Mouse (Mus musculus) mesoderm, embryonic 11.5 days (tissue): ENCODE measurements around the gene Inpp5b.
"Not testable (repeated sequence)": the region's sequence is repeated elsewhere in the genome, so short reads cannot be mapped to it uniquely, and the experiment has no call there.

Experiments used
- DNase-seq: peaks from one replicate; pipeline ENCODE4 v3.0.0-alpha.2; 2012; ENCODE audit warnings: low read depth, low spot score

Gene Inpp5b

DNA sequence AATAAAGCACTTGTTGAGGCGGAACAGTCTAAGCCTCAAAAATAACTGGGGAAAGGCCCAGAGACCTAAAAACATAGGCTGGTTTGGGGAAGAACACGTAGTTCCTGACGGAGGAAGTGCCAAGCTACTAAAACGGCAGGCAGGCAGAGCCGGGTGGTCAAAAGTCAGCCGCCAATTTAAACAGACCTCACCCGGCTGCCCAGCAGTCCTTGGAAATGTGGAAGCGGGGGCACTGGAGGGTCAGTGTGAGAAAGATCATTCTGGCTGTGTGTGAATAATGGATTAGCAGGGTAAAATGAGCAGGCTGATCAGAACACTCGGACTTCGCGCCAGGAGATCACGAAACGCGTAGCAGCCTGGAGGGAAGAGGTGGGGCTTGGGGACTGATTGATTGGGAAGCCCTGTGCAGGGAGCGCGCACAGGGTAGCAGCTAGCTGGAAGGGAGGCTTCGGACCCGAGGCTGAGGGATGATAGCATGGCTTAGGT is 31.6 kb upstream of the Inpp5b start:
- DNase-seq: peak; percentile 52

DNA sequence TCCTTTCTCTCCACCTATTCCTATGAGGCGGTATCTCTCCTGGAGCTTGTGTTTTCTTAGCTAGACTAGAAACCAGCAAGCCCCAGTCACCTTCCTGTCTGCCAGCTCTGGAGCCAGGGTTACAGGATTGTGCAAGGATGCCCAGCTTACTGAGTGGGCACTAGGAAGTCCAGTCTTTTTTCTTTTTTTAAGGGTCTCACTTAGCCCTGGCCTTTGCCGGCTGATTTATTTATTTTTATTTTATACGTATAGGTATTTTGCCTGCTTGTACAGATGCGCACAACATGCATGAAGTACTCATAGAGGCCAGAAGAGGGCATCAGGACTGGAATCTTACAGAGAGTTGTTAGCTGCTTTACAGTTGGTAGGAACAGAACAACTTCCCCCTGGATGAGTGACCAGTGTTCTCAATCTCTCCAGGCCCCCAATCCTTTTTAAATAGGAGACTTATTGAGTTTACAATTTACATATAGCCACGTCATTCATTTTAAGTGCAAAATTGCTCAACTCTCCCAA is 30.8 kb upstream of the Inpp5b start:
- DNase-seq: peak; percentile 68

DNA sequence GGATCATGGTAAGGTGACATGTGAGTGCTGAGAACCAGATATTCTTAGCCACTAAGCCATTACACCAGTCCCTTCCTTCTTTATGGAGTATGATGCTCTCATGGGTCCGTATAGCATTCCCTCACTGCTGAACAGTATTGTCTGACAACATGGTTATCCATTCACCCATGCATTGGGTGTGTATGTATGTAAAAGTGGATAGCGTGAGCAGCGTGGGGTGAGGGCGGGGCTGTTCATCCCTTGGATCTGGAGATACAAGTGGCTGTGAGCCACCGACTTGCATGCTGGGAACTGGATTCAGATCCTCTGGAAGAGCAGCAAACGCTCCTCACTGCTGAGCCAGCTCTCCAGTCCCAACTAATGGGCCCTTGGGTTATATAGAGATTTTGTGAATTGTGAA is 29.0 kb upstream of the Inpp5b start:
- DNase-seq: no peak

DNA sequence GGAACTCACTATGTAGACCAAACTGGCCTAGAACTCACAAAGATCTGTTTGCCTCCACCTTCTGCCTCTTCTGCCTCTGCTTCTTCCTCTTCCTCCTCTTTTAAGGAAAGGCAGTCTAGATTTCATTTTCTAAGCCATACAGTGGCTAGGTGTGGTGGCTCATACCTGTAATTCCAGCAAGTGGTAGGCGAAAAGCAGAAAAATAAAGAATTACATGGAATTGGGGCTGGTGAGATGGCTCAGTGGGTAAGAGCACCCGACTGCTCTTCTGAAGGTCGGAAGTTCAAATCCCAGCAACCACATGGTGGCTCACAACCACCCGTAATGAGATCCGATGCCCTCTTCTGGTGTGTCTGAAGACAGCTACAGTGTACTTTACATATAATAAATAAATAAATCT is 27.8 kb upstream of the Inpp5b start:
- DNase-seq: not testable (repeated sequence)

DNA sequence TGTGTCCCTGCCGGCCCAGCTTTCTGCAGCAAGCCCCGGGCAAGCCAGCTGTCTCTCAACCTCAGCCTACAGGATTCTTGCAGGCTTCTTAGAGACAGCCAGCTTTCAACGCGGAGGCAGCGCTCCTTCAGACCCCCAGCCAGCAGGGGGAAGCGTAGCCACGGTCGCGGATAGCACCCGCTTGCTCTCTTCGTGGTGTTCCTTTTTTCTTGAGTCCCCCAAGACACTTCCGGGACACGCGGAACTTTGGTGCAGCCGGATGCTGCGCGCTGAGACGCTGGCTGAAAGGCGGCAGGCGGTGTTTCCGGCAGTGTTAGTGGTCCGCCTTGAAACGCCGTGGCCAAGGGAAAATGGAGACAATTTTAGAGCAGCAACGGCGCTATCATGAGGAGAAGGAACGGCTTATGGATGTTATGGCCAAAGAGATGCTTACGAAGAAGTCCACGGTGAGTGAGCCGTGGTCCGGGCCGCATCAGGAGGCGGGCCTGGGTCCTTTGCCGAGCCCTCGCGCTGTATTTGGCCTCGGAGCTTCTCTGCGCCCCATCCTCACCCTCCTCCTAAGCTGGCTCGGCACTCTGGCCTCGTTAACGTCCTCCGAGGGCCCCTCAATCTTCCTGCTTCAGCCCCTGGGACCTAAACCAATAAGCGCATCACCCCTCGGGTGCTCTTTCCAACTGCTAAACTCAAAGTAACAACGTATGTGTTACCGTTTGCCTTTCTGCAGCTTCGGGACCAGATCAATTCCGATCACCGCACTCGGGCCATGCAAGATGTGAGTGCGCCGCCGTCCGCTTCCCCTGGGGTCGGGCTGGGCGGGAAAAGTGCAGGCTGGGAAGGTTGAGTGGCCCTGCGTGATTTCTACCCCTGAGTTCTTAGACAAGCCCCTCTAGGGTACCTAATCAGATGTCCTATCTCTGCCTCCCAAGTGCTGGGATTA is 26.8 kb upstream of the Inpp5b start, which contains the start of gene Sf3a3:
Gene Sf3a3, plus strand, starts transcription at position 232 of the 937 bp plus-strand sequence.
- DNase-seq: peak; percentile 97

DNA sequence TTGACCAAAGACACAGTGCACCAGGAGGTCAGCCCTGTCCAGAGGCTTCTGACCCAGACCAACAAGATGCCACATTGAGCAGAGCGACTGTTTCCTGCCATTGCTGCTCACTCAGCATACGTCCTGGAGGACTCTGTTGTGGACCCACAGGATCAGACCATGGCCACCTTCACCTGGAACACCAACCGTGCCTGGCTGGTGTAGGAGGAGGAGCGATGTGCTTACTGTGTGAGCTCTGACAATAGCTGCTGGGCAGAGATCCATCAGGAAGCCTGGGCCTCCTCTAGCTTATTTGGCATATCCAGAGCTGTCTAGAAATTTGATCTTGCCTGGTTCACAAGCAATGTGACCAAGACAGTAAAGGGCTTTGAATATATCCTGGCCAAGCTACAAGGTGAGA is 22.5 kb upstream of the Inpp5b start:
- no peak for DNase-seq

DNA sequence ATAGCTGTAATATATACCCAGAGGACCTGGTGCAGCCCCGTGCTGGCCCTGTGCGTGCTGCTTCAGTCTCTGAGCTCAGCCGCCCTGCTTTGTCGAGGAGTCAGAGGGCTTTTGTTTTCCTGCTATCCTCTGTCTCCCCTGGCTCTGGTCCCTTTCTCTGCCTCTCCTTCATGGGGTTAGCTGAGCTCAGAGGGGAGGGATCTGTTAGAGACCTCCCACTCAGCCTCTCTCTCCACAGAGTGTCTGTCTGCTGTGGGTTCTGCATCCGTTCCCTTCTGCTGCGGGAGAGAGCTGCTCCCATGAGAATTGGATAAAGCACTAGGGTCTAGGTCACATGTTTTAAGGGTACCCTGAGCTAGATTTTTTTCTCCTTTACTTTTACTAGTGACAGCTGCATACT is 15.5 kb upstream of the Inpp5b start:
- no peak for DNase-seq

DNA sequence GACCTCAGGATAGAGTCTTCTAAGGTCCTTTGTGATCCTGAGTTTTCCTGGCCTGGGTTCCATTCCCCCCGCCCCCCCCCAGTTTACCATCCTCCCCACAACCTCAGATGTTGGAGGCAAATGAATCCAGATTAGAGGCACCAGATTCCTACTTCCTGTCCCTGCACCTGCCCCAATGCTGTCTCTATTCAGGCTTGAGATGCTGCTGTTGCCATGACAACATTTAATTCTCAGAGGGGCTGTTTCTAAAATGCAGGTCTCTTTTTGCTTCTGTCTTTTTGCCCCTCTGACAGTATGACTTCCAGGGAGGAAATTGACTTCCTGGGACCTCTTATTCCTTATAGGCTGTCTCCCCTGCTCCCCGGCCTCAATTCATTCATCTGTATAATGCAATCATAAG is 4.7 kb upstream of the Inpp5b start:
- DNase-seq: peak; percentile 14

DNA sequence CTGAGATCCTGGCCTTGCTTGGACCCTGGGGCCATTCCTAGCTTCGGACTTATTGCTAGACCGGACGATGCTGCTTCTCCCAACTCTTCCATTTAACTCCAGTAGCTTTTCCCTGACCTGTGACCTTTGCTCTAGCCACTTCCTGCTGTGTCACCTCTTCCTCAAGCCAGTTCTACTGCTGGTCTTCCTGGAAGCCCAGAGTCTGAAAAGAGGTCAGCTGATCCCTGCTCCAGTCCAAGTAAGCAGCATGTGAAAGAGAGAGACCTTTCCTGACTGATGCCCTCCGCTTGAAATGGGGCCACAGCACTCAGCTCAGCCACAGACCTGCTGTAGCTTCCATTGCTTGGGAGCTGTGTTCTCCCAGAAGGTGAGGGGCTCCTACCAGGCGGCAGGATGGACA is 4.2 kb upstream of the Inpp5b start:
- DNase-seq: no peak

DNA sequence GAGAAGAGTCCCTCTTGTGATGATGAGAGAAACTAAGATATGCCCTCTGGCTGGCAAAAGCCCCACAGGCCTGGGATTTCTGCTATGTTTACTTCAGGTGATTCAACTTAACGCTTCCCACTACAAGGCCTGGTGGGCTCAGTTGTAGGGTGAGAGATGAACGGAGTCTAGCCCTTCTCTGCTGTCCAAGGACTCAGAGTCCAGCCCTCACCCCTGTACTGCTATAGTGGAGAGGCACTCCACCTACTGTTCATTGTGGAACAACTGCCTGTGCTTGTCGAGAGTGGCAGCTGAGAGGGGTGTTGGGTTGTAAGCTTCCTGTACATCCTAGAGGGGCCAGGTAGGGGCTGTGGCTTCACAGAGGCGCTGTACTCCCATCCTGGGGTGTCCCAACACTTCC is 3.6 kb upstream of the Inpp5b start:
- DNase-seq: no peak

DNA sequence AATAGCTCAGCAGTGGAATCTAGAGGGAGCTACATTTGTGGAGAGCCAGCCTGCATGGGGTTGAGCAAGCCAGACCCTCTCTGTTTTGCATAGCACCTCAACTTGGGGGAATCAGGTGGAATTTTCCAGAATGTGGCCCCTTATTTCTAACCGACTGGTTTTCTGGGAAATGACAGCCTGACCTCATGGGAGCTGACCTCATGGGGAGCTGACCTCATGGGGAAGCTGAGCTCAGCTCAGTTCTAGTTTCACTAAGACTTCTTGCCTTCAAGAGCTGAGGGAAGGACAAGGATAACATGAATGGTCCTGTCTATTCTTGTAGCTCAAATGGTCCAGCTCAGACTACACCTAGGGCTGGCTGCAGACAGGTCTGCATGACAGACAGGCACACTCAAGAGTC is 2.9 kb upstream of the Inpp5b start:
- no peak for DNase-seq

DNA sequence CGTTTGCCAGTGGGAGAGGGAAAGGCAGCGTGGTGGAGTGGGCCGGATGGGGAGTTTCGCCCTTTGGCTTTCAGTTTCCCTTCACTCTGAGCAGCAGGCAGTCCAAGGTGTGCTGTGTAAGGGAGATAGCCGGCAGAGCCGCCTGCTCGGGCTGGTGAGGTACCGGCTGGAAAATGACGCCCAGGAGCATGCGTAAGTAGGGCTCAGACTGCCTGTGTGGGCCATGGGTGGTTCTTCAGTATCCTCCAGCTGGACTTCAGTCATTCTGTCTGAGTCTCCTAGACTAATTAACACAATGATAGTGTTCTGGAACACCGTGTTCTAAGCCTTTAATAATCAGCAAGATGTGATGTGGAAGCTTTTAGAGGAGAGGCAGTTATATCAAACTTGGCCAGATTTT is 1.2 kb downstream of the Inpp5b start:
- DNase-seq: no peak

DNA sequence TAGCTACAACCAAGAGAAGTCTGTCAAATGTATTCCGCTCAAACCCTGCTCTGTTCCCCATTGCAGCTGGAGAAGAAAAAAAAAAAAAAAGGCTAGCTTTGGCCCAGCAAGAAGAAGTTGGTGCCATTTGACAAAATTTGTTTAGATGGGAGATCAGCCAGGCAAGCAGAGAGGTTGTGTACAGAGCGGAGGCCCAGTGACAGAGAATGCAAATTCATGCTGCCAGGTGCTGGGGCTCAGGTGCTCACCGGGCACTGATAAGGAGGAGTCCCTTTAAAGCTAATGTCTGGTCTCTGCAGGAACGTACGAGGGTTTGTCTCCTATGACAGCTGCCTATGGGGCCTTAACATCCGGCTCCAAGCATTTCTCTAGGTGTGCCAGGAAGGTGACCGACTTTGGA is 4.9 kb downstream of the Inpp5b start:
- DNase-seq: no peak

DNA sequence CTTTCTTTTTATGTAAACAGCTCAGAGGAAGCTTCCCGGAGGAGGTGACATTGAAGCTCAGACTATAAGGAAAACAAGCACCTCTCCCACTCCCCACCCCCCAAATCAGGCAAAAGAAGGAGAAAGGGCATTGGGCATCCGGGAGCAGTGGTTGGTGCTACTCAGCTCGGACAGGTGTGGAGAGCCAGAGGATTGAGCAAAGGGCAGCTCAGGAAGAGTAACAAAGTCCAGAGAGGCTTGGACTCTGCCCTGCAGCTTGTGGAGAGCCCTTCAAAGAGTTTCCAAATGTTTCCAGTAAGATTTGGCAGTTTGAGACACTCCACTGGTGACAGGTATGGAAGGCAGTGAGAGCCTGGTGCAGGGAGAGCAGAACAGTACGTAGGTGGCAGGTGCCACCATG is 6.2 kb downstream of the Inpp5b start:
- no peak for DNase-seq

DNA sequence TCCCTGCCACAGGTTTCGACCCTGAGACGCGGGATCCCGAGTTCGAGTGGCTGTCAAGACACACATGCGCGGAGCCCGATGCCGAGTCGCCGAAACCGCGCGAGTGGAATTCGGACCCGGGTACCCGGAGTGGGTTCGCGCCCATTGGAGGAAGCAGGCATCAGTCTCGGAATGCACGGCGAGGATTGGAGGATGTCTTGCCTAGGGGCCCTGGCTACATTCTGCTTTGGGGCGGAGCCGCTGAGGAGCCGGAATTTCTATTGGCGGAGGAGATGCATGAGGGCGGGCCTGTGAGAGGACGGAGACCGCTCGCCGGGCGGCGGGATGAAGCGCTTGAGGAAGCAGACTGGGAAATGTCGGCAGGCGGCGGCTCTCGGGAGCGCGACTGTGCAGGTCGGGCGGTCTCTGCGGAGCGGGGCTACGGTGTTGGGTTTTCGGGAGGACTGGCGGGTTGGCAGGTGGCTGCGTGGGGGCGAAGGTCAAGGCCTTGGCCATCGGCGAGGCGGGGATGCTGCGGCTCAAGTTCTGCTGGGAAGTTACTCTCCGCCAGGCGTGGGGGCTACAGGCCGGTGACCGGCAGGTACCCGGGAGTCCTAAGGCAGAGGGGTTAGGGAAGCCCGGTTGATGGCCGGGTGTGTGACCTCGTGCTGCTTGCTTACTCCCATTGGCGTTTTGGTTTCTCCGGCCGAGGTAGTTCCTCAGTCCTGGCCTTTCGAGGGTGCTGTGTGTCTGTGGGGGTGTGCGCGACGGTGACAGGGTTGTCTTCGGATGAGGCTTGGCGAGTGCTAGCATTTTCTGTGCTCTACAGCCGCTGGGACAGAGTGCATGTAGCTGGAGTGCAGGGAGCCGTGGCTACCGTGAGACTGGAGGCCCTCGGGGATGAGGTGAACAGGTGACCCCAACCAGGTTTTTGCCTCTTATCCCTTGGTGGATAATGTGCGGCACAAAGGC is 9.9 kb downstream of the Inpp5b start:
- DNase-seq: peak; percentile 97

DNA sequence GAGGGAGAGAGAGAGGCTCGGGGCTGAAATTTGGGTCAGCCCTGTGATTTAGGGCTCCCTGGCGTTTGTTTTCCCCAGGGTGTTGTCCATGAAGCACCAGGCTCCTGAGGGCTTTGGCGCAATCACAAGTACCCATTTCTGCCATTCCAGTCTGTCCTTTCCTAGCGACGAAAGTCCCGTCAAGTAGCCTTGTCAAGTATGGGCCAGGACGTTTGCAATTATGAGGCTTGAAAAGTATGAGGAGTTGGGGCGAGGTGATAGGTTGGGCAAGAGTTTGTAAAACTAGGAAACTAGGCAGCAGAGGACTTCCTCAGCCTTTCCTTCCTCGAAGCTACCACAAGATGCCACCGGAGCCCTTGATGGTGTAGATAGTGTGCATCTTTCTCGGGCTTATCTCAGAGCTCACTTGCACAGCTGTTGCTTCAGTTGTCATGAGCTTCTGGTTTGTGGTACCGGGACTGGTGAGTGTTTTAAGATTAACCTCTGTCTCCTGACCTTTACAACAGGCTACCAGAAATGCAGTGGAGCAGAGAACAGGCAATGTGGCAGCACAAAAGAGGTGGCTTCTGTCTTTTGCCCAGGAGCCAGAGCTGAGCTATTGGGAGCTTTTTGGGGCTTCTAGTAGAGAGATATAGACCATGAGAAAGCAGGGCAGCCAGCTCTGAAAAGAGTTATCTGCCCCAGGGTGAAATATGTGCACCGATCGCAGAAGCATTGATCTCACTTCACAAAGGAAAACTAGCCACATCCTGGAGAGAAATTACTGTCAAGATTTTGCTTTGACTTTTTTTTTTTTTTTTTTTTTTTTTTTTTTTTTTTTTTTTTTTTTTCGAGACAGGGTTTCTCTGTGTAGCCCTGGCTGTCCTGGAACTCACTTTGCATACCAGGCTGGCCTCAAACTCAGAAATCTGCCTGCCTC is 10.9 kb downstream of the Inpp5b start:
- no peak for DNase-seq

DNA sequence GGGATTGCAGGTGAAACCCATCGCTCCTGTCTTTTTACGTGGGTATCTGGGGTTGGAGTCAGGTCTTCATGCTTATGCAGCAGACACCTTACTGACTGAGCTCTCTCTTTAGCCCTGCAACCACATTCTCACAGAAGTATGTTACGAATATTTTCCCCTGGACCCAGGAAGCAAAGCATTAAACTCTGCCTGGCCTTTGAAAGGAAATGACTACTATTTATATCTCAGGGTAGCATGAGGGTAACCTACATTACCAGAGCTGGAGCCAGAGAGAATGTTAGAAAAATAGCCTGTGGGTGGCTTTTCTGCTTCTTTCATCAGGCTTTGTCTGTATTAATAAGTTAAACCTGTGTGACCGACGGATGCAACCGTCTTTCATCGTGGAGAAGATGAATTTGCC is 13.9 kb downstream of the Inpp5b start:
- no peak for DNase-seq

DNA sequence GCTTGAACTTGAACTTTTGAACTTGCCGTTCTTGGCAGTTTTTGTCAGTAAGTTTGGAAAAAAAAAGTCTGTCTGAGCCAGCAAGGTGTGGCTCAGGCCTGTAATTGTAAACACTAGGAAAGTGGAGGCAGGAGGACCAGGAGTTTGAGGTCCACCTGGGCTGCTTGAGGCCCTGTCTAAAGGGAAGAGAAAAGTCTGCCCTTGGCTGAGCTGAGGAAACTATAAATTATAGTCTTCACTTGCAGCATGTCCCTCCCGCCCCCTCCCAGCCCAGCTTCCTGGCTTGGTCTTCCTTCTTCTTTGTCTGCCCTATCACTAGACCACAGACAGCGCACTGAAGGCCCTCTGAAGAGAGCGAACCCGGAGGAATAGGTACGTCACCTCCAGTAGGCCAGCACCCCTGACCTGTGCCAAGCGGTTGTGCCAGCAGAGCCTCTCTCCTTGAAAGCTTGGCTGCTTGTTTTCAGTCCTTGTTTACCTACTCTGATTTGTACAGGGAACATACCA is 17.7 kb downstream of the Inpp5b start:
- DNase-seq: no peak

DNA sequence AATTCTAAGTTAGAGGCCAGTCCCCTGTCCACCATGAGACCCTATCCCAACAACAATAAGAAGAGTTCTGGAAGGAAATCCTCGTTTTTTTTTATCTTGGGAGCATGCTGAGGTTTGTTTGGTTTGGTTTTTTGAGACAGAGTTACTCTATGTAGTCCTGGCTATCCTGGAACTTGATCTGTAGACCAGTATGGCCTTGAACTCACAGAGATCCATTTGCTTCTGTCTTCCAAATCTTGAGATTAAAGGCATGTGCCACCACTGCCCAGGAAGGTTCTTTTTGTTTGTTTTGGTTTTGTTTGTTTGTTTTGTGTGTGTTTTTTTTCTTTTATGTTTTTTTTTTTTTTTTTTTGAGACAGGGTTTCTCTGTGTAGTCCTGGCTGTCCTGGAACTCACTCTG is 19.6 kb downstream of the Inpp5b start:
- no peak for DNase-seq

DNA sequence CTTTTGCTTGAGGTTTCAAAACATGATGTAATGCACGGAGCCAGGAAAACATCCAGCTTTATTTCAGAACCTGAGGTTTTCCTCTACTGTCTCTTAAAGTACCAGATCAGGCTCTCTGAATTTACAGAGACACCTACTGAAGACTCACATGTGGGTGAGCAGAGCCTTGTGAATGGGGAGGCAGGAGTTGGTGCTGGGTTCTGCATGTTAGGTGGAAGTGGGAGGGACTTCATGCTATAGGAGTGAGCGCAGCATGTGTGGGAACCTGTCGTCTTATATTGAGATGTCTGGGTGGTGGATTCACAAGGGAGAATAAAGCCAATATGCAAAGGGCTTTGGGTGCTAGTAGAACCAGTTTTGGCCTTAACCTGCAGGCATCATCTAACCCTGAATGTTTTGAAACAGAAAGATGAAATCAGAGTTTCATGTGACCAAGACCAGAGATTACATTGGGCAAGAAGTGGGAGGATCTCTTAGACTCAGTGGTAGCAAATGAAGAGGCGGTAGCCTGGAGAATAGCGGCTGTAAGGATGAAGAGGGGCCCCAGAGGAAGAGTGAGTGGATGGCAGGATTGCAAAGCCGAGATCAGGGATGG is 21.3 kb downstream of the Inpp5b start:
- DNase-seq: no peak
